Mouse (Mus musculus) limb, embryonic 11.5 days (tissue): ENCODE results near the gene Gm7138. TPM values are rescaled to one million over a fixed set of nuclear protein-coding genes. Genes with fewer than 3 reads are reported as not detected.
A peak's percentile ranks its signal among the peaks of the same experiment; 100 is the strongest.
"Not testable (repeated sequence)": the region's sequence is repeated elsewhere in the genome, so short reads cannot be mapped to it uniquely, and the experiment has no call there.

Source experiments
- ATAC-seq: fragments of 200-750 bp; cut with Nextera tagmentation; 2 replicates; pipeline ENCODE4 v1.8.0; 2017; ENCODE audit warnings: low read depth; ENCODE audit not compliant: insufficient number of reproducible peaks, low FRiP score, low TSS enrichment
- DNase-seq: peaks from one replicate; pipeline ENCODE4 v3.0.0-alpha.2; 2015; ENCODE audit warnings: low spot score
- H3K27ac ChIP-seq: fragments of 300-500 bp; sonication (generic); replicated peaks from 2 replicates; pipeline ENCODE4 v1.5.1; 2014; ENCODE audit warnings: low read depth, mild to moderate bottlenecking, low read length
- H3K27me3 ChIP-seq: fragments of 300-500 bp; sonication (generic); 2 replicates; pipeline ENCODE4 v1.6.1; 2014; ENCODE audit warnings: mild to moderate bottlenecking, low read length, mixed read lengths; ENCODE audit not compliant: control insufficient read depth, insufficient read depth
- H3K36me3 ChIP-seq: fragments of 300-500 bp; sonication (generic); 2 replicates; pipeline ENCODE4 v1.6.1; 2014; ENCODE audit warnings: mild to moderate bottlenecking, low read length, moderate library complexity, mixed read lengths; ENCODE audit not compliant: control insufficient read depth, insufficient read depth
- H3K4me1 ChIP-seq: fragments of 300-500 bp; sonication (generic); 2 replicates; pipeline ENCODE4 v1.6.1; 2014; ENCODE audit warnings: low read length, mixed read lengths; ENCODE audit not compliant: control insufficient read depth, insufficient read depth
- H3K4me2 ChIP-seq: fragments of 300-500 bp; sonication (generic); 2 replicates; pipeline ENCODE4 v1.6.1; 2014; ENCODE audit warnings: low read depth, mild to moderate bottlenecking, moderate library complexity; ENCODE audit not compliant: severe bottlenecking
- H3K4me3 ChIP-seq: fragments of 300-500 bp; sonication (generic); 2 replicates; pipeline ENCODE4 v1.5.1; 2014; ENCODE audit warnings: low read depth, low read length
- H3K9ac ChIP-seq: fragments of 300-500 bp; sonication (generic); 2 replicates; pipeline ENCODE4 v1.6.1; 2014; ENCODE audit warnings: mild to moderate bottlenecking, low read length
- H3K9me3 ChIP-seq: fragments of 300-500 bp; sonication (generic); 2 replicates; pipeline ENCODE4 v1.6.1; 2016; ENCODE audit warnings: low read length; ENCODE audit not compliant: control insufficient read depth
- WGBS: fragments of 180-500 bp; shearing (Covaris S2); extraction: QIAGEN DNeasy Blood & Tissue Kit; methylation state at CpG from one replicate; pipeline ENCODE4 v1.1.7; 2014; 5-methylcytosine and 5-hydroxymethylcytosine counted together
- polyA plus RNA-seq: library from polyadenylated mRNA; unstranded; fragments of >200 nt; fragmentation: Nextera tagmentation; extraction: Ambion mirVana; gene quantifications from 2 replicates; pipeline ENCODE4 v1.2.1, GENCODE M21; 2014

Gene Gm7138
- polyA plus RNA-seq: not detected in 2 replicates

DNA sequence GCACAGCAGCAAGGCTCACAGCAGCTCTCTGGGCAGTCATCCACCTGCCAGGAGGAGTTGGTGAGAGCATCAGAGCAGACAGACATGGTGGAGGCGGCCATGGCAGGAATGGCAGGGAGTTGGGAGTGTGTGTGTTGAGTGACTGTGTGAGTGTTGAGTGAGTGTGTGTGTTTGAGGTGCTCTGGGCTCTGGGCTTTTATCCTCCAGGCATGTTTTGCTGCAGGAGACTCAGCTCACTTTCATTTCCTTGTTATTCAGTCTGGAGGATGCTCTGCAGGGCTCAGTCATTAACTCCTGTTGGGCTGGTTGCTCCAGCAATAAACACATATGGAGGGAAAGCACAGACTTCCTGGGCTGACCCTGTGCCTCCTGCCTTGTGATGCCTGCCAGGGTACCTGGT is at the start of gene Gm7138:
TSS of gene Gm7138 (minus strand) at position 101 of the 400 bp plus-strand sequence.
- WGBS: 53% methylated on average over 1 of the region's 1 CpGs
- not testable (repeated sequence) for H3K27me3 ChIP-seq, ATAC-seq, H3K9ac ChIP-seq, H3K4me1 ChIP-seq, H3K27ac ChIP-seq, H3K9me3 ChIP-seq, H3K4me2 ChIP-seq, H3K4me3 ChIP-seq, H3K36me3 ChIP-seq, DNase-seq

DNA sequence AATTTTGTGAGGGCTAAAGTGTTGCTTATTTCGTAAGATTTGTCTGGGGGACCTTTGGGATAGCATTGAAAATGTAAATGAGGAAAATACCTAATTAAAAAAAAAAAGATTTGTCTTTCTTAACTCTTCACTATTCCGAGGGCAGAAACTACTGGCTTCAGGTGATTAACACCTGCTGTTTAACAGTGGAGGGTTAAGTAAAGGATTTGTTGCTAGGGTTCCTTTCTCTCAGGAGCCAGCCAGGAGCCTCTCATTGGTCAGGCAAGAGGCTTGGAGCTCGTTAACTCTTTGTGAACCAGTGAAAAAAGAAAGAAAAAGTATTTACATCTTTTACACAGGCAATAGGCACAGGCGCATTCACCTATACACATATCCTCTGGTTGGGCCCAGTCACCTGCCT is 42.5 kb upstream of the Gm7138 start:
- no peaks in the 10 kb centered on the region for H3K27me3 ChIP-seq
- DNase-seq (no peak), ATAC-seq (no peak)
- H3K4me2 ChIP-seq: no peak overlapping the region
- H3K4me3 ChIP-seq: no peak overlapping the region
- 0 out of 2 replicates have a peak, but pooled peaks cover 4% of the 10 kb centered on the region for H3K4me1 ChIP-seq
- no peak overlapping the region for H3K27ac ChIP-seq
- 44% methylated on average over 4 of the region's 4 CpGs for whole genome bisulfite sequencing
- no peaks in the 10 kb centered on the region for H3K9me3 ChIP-seq
- H3K9ac ChIP-seq: no peak overlapping the region
- H3K36me3 ChIP-seq: no peaks in the 10 kb centered on the region

- ATAC-seq (no peak), DNase-seq (no peak)
- Histone ChIP-seq H3K27me3 (no peaks in the 10 kb centered on the region), H3K36me3 (no peaks in the 10 kb centered on the region), H3K4me1 (0 out of 2 replicates have a peak, but pooled peaks cover 4% of the 10 kb centered on the region), H3K4me2 (no peak overlapping the region), H3K9ac (no peak overlapping the region), H3K27ac (no peak overlapping the region), H3K4me3 (no peak overlapping the region), H3K9me3 (no peaks in the 10 kb centered on the region)
- 89% methylated on average over 4 of the region's 4 CpGs for WGBS
Measured at GRCm38 (mm10) chr10:77818523-77818922, 41.8 kb upstream of the Gm7138 start.

GRCm38 (mm10) chr10:77815514-77815913 is 38.8 kb upstream of the Gm7138 start:
- no peak for ATAC-seq
- no peak overlapping the region for H3K4me3 ChIP-seq

GRCm38 (mm10) chr10:77814382-77814781 is 37.6 kb upstream of the Gm7138 start, which contains the start of gene Gm2696:
TSS of gene Gm2696 (plus strand) at chr10:77814682.
- ATAC-seq: no peak
- WGBS: 55% methylated on average over 4 of the region's 4 CpGs
- H3K9ac ChIP-seq: no peak within 1 kb of the TSS

More at GRCm38 (mm10) chr10:77815514-77815913, 38.8 kb upstream of the Gm7138 start:
- 28% methylated on average over 5 of the region's 5 CpGs for WGBS
- H3K36me3 ChIP-seq: no peaks in the 10 kb centered on the region
- H3K4me1 ChIP-seq: 0 out of 2 replicates have a peak, but pooled peaks cover 4% of the 10 kb centered on the region
- no peaks in the 10 kb centered on the region for H3K9me3 ChIP-seq
- DNase-seq: peak; percentile 66
- H3K9ac ChIP-seq: no peak overlapping the region
- no peak overlapping the region for H3K4me2 ChIP-seq
- no peak overlapping the region for H3K27ac ChIP-seq
- H3K27me3 ChIP-seq: no peaks in the 10 kb centered on the region

GRCm38 (mm10) chr10:77811743-77812142 is 35.0 kb upstream of the Gm7138 start, which contains the start of gene Gm9507:
TSS of gene Gm9507 (minus strand) at chr10:77811843.
- 69% methylated on average over 5 of the region's 5 CpGs for WGBS
- DNase-seq: no peak

More at GRCm38 (mm10) chr10:77814382-77814781, 37.6 kb upstream of the Gm7138 start, which contains the start of gene Gm2696:
- Histone ChIP-seq H3K27ac (no peak within 1 kb of the TSS), H3K27me3 (no peaks in the 10 kb centered on the region), H3K9me3 (peaks cover 4% of the 10 kb centered on the region; the same call in 1 of the 2 replicates), H3K4me1 (0 out of 2 replicates have a peak, but pooled peaks cover 4% of the 10 kb centered on the region), H3K4me3 (no peak within 1 kb of the TSS), H3K36me3 (no peaks in the 10 kb centered on the region), H3K4me2 (no peak within 1 kb of the TSS)
- DNase-seq: no peak

DNA sequence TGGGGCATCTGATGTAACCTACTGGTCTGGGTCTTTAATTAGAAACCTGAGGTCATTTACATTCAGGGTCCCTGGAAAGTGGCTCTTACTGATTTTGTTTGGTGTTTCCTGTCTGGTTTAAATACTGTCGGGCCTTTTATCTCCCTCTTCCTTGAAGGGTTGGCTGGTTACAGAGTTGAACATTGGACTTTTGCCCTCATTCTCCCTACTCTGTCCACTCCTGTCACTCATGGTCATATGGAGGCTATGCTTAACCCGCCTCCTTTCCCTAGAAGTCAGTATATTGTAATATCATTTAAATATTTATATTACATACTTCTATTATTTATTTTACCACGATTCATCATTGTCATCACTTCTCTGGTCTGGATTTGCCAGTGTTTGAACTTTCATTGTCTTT is 27.4 kb upstream of the Gm7138 start:
- DNase-seq: no peak
- WGBS: 82% methylated on average over 3 of the region's 3 CpGs
- Histone ChIP-seq H3K4me3 (no peak overlapping the region), H3K36me3 (no peaks in the 10 kb centered on the region), H3K27ac (no peak overlapping the region), H3K27me3 (no peaks in the 10 kb centered on the region), H3K4me2 (no peak overlapping the region), H3K9me3 (no peaks in the 10 kb centered on the region), H3K9ac (no peak overlapping the region), H3K4me1 (no peaks in the 10 kb centered on the region)
- ATAC-seq: no peak

More at GRCm38 (mm10) chr10:77811743-77812142, 35.0 kb upstream of the Gm7138 start, which contains the start of gene Gm9507:
- no peak within 1 kb of the TSS for H3K4me2 ChIP-seq
- ATAC-seq: no peak
- H3K27me3 ChIP-seq: no peaks in the 10 kb centered on the region
- peaks cover 4% of the 10 kb centered on the region; the same call in 1 of the 2 replicates for H3K9me3 ChIP-seq
- no peak within 1 kb of the TSS for H3K9ac ChIP-seq
- H3K27ac ChIP-seq: no peak within 1 kb of the TSS
- no peak within 1 kb of the TSS for H3K4me3 ChIP-seq
- H3K4me1 ChIP-seq: no peaks in the 10 kb centered on the region
- H3K36me3 ChIP-seq: no peaks in the 10 kb centered on the region

DNA sequence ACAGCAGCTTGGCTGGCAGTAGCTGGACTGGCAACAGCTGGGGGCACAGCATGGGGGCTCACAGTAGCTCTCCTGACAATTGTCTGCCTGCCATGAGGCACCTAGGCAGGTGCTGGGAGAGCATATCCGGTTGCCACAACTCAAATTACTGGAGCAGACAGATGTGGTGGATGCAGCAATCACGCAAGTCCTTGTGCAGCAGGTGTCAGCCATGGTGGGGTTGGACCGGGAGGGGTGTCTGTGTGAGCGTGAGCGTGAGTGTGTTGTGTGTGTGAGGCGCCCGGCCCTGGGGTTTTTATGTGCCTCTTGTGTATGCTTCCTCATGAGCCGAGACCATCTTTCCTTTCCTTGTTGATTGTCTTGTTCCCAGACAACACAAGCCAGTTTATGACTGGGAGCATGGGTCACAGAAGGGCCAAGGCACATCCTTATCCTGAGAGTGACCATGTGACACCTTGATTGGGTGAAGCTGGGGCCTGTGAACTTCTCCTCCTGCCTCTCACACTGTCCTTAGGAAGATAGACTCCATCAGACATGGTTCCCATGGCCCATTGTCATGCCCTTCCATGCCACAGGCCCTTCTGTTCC is 22.3 kb upstream of the Gm7138 start, which contains the start of gene Gm19668:
TSS of gene Gm19668 (minus strand) at position 213 of the 588 bp plus-strand sequence.
- Histone ChIP-seq H3K4me2 (no peak within 1 kb of the TSS), H3K27me3 (no peaks in the 10 kb centered on the region), H3K36me3 (no peaks in the 10 kb centered on the region), H3K27ac (no peak within 1 kb of the TSS), H3K9ac (no peak within 1 kb of the TSS), H3K4me3 (no peak within 1 kb of the TSS), H3K4me1 (no peaks in the 10 kb centered on the region), H3K9me3 (no peaks in the 10 kb centered on the region)
- DNase-seq (no peak), ATAC-seq (no peak; the same call in 1 of the 2 replicates)
- whole genome bisulfite sequencing: 55% methylated on average over 8 of the region's 8 CpGs
